Mouse (Mus musculus) gonadal fat pad, adult 2 months (tissue): Measurements from ENCODE around the gene Catsperg1. TPM values are rescaled to one million over a fixed set of nuclear protein-coding genes. Genes with fewer than 3 reads are reported as not detected.
"Not testable (repeated sequence)": the region's sequence is repeated elsewhere in the genome, so short reads cannot be mapped to it uniquely, and the experiment has no call there.

Experiments
- DNase-seq: peaks from one replicate; pipeline ENCODE4 v3.0.0-alpha.2; 2012; ENCODE audit warnings: low read depth
- polyA plus RNA-seq: library from polyadenylated mRNA; depleted of rRNA; stranded (reverse); fragments of >200 nt; gene quantifications from 2 replicates; pipeline ENCODE4 v1.2.3, GENCODE M21; 2012

Catsperg1 gene
- polyA plus RNA-seq, 1 experiment = 5.9 TPM

DNA sequence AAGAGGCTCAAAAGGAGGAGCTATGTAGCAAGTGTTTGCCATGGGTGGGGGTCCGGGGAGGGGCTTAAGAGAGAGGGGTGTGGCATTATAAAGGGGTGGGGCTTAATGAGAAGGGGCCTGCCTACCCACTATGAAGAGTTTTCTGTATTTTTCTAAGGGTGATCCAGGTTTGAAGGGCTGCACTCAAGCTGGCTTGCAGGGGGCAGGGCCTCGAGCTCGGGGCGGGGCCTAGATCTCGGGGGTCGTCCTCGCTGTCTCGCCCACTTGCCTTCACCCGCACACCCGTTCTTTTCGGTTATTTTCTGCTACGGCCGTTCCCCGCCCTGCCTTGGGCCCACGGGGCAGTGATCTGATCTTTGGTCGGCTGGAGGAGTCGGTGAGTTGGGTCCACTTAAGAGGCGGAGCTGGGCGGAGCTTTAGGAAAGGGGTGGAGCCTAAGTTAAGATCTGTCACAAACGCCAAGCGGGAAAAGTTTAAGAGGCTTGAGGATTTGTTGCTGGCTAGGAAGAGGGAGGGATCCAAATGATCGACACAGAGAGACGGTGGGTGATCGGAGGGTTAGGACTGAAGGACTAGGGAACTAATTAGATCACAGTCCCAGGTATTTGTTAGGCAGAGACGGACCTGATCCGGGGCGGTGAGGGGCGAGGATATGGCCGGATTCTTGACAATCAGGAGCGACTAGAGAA lies 43.6 kb downstream of the Catsperg1 start, which contains the start of the genes Ggn and Spred3:
TSS of gene Ggn (plus strand) at position 145 of the 689 bp plus-strand sequence.
TSS of gene Spred3 (minus strand) at position 346 of the 689 bp plus-strand sequence.
- DNase-seq = no peak

DNA sequence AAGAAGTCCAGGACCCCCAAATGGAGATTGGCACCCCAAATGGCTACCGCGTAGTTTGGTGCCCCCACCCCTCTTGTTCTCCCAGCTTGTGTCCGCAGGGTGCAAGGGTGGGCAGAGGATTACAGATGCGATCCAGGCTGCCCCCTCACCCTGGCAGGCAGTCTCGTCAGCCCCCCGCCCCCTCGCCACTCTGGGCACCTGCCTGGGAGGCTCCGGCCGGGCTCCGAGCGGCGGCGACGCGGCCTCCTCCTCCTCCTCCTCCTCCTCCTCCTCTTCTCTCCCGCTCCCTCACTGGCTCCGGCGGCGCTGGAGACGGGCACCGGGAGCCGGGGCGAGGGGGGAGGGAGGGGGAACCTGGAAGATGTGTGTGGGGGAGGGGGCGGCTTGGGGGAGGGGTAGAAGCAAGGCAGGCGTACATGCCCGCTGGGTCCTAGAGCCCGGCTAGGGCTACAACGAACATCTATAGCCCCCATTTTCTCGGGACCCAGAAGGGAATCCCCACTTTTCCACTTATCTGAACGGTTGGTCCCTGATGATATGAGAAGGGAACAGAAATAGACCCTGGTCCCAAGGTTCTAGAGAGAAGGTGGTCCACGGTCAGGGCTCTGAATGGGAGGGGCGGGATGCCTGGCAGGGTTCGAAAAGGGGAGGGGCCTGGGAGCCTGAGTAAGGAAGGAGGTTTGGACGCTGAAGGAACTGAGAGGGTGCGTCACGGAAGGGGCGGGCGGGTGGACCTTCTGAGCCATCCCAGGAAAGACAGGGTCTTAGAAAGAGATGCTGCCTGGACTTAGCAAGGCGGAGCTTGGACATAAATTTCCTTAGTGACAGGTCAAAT lies 44.4 kb downstream of the Catsperg1 start:
- no peak for DNase-seq

DNA sequence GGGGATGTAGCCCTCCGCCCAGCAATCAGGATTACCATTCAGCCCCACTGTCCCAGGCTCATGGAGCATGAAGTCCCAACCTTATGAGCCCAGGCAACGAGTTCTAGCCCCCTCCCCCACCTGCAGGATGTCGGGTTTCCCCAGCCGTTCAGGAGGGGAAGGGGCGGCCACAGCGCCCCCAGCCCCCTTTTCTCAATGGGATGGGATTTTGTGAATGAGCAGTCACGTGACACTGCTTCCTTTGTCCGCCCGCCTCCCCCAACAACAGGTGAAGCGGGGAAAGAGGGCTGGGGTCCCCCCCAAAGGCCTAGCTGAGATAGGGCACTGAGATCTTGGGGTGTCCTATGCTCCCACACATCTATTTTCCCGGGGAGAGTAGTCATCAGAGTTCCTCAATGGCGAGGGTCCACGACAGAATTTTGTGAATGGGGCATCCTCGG lies 45.0 kb downstream of the Catsperg1 start:
- DNase-seq = no peak

DNA sequence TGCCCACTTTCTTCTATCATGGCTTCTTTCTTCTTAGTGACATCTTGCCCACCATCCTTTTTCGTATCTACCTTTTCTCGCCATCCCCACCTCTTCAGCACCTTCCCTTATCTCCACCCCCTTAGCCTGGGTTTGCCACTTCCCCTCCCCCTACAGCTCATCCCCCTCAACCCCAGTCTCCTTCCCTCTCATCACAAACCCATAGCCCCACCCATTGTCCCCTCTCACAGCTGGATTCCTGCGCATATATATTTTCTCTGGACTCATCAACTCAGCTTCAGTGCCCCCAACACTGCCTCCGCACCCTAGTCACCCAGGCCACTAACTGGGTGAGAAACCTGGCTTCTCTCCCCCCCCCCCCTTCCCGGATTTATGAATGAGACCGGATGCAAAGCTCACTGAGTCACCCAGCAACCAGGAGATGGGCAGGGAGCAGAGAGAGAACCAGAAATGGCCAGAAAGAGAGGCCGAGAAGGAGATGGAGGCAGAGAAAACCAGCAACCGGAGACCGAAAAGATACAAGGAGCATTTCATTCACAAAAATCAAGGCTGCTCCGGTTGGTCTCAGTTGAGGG lies 45.6 kb downstream of the Catsperg1 start:
- no peak for DNase-seq

DNA sequence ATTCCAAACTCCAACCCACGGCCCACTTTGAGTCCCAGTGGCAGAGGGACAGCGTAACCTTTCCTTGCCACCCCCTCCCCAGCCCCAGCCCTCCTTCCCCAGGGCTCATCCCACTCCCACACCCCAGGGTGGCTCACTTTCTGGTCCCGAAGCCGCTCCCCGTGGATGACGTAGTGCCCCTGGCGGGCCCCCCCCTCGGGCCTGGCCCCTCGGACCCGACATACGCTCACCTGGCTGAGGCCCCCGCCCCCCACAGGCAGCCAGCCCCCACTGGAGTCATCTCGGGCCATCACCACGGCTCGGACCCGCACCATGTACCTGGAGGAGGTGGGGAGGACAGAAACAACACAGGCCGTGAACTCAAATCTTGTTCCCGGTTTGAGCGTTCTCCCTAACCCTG lies 46.2 kb downstream of the Catsperg1 start:
- no peak for DNase-seq

DNA sequence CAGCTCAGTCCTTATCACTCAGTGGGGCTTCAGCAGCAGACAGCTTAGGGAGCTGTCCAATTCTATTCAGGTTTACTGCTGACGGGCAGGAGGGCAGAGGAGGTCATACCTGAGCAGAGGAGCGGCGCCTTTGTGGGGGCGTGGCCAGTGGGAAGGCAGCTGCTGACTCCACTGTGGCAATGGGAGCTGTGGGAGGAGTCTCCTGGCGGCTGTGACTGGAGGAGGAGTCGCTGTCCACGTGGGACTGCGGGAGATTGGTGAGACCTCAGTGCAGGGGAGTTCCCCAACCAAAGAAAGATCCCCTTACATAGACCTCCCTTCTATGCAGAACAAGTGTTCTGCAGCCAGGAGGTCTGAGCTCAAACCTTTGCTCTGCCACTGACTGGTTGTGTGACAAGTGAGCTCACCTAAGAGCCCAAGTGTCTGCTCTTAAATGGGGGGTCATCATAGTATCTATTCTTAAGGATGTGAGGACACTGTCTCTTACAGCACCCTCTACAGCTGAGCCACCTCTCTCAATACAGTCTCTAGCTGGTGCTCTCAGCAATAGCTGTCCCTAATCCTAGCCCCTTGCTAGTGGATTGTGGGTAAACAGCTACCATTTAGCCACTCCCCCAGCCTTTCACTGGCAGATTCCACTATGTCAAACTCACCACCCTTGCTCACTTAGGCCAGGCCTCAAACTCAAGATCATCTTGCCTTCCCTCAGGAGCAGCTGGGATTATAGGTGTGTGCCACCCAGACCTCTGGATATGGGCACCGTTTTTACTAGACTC lies 50.9 kb downstream of the Catsperg1 start:
- DNase-seq = no peak

DNA sequence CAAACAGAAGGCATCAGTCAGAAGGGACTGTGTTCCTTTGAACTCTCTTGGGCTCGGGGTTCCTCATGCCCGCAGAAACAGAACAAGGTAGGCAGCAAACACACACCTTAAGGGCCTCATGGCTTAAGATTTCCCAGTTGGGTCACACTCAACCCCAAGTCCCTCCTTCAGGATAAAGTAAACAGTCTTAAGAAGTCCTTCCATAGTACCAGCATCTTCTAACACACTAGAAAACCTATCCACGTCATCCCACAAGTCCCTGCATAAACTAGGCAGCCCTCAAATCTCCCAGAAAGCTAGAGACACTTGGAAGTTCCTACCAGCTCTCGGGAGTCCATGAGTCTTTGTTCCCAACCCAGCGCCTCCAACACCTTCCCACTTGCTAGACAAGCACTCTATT lies 51.5 kb downstream of the Catsperg1 start:
- no peak for DNase-seq

DNA sequence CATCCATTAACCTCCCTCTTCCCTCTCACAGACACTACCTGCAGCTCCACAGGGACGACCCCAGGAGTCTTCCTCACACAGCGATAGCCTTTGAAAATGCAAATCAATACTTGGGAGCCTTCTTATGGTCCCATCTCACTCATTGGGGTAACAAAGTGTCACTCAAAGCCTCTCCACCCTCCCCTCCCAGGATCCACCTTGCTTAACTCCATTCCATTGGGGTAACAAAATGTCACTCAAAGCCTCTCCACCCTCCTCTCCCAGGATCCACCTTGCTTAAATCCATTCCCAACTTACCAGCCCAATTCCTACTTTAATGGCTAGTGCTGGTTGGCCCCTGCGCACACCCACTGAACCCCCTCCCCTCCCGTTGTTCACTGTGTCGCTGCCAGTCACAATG lies 55.6 kb downstream of the Catsperg1 start:
- DNase-seq = no peak

DNA sequence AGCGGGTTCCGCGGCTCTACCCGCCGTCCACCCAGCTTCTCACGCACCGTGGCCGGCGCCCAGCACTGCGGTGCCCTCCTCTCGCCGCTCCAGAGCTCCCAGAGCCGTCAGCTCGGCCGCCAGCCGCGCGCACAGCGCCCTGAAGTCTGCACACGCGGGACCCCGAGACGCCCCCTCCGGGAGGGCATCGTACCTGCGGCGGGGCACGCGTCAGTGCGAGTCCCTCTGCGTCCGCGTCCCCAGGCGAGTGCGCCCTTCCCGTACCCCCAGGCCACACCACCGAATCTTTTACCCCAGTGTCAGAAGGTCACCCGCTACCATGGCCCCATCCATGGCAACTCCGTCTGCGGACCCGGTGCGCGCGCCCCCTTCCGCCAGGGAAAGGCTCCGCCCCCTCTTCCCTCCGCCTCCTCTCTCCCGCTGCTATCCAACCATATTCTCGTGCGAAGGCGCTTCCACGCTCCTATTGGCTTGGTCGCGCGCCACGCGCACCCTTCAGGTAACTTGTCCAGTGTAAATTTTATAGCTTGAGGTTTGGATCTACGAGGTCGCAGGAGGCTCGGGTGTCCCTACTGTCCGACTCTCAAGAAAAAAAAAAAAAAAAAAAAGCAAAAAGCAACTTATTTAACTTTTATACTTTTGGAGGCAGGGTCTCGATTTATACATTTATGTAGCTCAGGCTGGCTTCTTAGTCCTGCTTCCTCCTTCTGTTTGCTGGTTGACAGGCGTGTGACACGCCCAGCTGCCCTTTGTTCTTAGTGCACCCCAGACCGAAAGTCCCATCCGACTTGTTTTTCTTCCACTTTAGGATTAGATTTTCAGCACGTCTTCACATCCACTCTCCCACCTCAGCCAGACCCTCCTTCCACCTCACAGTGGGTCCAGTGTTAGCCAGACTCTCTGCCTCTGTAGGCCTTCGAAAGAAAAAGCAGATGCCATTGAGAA lies 57.7 kb downstream of the Catsperg1 start, which contains the start of gene Fam98c:
TSS of gene Fam98c (minus strand) at position 397 of the 945 bp plus-strand sequence.
- DNase-seq = no peak

DNA sequence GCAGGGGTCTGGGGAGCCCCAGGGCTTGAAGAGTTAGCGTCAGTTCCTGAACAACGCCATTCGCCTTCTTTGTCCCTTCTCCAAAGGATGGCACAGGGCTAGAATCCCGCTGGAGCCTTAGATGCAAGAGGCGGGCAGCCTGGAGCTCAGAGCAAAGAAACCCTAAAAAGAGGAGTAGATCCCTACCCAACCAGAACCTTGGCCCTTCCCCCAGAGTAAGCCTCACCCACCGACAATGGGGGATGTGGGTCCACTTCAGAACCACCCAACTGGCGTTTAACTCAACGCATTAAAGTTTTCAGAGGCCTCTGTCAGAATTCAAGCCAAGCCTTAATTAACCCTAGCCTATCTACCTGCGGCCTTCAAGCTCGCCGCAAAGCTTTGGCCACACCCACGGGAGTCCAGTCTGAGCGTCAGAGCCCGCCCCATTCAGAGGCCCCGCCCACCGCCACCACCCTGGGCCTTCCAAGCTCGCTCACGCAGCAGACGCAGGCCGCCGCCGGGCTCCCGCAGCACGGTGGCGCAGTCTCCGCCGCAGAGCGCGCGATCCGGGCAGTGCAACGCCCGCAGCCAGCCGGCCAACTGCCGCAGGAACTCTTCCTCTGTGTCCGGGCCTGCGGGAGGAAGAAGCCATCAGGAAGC lies 58.5 kb downstream of the Catsperg1 start:
- DNase-seq = no peak

DNA sequence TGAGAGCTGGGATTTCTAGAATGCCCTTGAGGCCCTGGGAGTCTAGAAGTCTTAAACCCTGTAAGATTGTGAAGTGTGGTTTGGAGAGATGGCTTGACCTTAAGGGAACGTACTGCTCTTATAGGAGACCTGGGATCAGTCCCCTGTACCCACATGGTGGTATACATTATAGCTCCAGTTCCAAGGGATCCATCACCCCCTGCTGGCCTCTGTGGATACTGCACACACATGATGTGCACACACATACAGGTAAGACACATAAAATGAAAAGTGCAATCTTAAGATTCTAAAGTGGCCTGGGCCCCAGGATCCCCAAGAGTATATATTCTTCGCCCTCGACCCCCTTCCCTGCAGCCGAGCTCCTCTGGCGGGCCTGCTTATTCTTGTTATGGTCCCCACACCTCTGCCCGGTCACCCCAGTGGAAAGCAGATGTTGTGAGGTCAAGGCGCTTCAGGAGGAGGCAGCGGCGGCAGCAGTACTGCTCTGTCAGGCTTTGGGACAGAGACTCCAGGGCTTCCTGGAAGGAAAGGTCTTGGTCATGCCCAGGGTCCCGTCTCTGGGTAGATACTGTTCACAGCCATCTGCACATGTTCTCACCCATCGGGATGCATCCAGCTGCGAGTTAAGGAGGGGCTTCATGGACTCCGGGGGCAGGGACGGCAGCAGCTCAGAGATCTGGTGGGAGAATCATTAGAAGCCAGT lies 59.7 kb downstream of the Catsperg1 start:
- DNase-seq = no peak

DNA sequence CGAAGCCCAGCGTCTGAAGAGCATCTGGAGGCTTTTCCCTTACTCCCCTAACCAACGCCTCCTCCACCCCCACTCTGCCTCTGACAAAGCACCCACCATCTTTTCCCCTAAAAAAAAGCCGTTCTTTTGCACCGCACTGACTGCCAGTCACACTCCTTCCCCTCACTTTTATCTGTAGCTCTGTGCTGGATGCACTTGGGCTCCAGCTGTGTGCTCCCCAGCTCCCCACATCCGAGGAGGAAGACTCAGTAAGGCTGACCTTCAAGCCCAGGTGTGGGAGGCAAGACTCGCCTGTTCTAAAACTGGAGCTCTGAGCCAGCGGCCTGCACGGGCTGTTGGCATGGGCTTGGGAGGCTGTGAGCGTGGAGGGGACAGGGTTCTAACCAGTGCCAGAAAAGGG lies 62.3 kb downstream of the Catsperg1 start:
- no peak for DNase-seq

DNA sequence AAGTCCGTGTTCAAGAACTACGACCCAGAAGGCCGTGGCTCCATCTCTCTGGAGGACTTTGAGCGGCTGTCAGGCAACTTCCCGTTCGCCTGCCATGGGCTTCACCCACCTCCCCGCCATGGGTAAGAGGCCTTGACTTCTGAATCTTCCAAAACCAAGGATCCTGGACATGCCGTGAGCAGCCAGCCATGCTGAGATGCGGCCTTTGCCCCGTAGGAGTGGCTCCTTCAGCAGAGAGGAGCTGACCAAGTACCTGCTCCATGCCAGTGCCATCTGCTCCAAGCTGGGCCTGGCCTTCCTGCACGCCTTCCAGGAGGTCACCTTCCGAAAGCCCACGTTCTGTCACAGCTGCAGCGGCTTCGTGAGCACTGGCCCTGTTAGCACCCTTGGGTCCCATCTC lies 65.1 kb downstream of the Catsperg1 start:
- no peak for DNase-seq

DNA sequence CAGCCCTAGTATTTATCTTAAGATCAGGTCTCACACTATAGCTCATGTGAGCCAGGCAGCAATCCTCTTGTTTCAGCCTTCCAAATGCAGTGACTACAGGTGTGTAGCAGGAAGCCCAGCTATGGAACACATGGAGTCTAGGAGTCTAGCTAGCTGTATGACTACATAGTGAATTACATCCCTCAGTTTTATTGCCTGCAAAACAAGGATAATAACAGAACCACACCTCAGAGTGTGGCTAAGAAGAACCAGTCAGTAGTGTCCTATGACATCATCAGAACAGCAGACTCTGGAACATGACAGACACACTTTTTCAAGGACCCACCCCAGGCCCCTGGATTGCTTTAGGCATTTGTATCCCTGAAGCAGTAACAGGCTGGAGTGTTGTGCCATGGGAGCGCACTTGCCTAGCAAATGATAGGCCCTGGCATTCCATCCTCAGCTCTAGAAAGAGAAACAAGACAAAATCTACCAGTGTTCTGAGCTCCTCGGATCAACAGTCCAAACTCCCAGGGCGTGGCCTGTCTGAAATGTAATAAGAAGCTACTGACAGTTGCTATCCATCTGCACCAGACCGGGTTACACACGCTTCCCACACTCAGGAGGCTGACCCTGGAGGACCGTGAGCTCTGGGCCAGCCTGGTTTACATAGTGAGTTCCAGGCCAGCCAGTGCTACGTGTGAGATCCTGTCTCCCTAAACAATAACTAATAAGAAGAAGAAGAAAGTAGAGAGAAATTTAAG lies 67.0 kb downstream of the Catsperg1 start:
- DNase-seq = no peak

DNA sequence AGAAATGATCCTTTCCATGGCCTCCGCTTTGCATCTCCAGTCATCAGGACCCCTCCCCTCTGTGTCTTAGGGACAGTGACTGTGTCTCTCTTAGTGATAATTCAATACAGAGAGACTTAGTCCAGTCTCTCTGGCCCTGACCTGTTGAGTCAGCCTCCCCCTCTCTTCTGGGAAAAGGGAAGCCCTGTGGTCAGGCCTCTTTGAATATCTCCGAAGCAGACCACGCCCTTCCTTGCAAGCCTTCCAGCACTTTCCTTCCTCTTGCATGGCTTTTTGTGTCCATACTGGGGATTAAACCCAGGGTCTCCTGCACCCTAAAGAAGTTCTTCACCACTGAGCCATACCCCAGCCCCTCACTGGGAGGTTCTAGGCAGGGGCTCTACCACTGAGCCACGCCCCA lies 69.8 kb downstream of the Catsperg1 start:
- no peak for DNase-seq

DNA sequence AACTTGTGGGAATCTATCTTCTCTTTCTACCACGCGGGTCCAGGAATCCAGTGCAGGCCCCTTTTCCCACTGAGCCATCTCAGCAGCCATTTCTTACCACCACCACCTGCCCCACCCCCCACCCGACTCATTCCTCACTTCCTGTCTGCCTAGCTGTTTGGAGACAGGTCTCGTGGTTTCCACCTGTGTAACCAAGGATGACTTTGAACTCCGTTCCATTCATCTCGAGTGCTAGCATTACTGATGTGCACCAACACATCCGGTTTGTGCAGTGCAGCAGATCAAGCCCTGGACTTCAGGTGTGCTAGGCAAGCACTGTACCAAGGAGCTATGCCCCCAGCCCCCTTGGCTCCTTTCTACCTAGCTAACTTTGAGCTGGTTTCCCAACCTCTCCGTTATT lies 72.4 kb downstream of the Catsperg1 start:
- no peak for DNase-seq

DNA sequence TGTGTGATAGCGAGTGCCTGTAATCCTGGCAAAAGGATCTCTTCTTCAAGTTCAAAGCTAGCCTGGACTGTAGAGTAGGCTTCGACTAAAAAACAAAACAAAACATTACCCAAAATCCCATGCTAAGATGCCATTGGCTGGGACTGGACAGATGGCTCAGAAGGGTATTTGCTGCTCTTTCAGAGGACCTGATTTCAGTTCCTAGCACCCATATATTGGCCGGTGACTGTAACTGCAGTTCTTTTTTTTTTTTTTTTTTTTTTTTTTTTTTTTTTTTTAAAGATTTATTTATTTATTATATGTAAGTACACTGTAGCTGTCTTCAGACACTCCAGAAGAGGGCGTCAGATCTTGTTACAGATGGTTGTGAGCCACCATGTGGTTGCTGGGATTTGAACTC lies 74.6 kb downstream of the Catsperg1 start:
- not testable (repeated sequence) for DNase-seq

DNA sequence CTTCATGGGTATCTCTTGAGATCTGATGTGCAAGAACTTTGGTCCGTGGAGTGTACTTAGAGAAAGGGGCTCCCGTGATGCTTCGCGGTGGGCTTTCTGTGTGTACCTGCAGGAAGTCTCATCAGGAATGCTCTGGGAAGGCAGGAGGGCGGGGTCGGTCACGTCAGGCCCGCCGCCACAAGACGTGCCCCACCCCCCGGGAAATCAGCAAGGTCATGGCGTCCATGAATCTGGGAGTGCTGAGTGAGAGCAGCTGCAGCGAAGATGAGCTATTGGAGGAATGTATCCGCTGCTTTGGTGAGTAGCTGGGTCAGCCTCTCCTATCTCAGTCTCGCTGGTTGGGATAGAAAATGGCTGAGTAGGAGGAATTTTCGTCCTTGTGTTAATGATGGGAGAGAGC lies 76.4 kb downstream of the Catsperg1 start:
- no peak for DNase-seq
